Mouse (Mus musculus): Measurements from ENCODE around the gene Exosc2. TPM values are rescaled to one million over a fixed set of nuclear protein-coding genes. Genes with fewer than 3 reads are reported as not detected.

Exosc2 gene
- total RNA-seq, 1 experiment from 2014 or later, result 85.4 TPM

- ATAC-seq (replicated peaks in 1 of 2; ENCODE audit: insufficient read depth in 1 of 2, low FRiP score in 2 of 2, low TSS enrichment in 1 of 2, low read depth in 1 of 2, poor library complexity in 2 of 2, severe bottlenecking in 2 of 2), result no peak
These were observed 43.3 kb downstream of the Exosc2 start for GRCm38 (mm10) chr2:31713813-31714212.

DNA sequence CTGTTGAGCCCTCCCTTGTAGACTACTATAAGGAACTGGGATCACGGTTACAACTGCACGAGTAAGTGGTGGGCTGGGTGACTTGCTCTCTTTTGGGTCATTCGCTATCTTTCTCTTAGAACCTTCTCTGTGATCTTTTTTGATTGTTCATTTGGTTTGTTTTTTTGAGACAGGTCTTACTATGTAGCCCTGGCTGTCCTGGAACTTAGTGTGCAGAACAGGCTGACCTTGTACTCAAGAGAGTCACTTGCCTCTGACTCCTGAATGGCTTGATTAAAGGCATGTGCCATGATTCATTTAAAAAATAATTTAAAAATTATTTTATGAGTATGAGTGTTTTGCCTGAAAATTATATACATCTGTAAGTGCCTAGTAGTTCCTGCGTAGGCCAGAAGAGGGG, 44.3 kb downstream of the Exosc2 start:
- ATAC-seq (replicated peaks in 1 of 2; ENCODE audit: insufficient read depth in 1 of 2, low FRiP score in 2 of 2, low TSS enrichment in 1 of 2, low read depth in 1 of 2, poor library complexity in 2 of 2, severe bottlenecking in 2 of 2), result no peak

GRCm38 (mm10) chr2:31715985-31716384, 45.5 kb downstream of the Exosc2 start:
- no peak for ATAC-seq (replicated peaks in 1 of 2; ENCODE audit: insufficient read depth in 1 of 2, low FRiP score in 2 of 2, low TSS enrichment in 1 of 2, low read depth in 1 of 2, poor library complexity in 2 of 2, severe bottlenecking in 2 of 2)

DNA sequence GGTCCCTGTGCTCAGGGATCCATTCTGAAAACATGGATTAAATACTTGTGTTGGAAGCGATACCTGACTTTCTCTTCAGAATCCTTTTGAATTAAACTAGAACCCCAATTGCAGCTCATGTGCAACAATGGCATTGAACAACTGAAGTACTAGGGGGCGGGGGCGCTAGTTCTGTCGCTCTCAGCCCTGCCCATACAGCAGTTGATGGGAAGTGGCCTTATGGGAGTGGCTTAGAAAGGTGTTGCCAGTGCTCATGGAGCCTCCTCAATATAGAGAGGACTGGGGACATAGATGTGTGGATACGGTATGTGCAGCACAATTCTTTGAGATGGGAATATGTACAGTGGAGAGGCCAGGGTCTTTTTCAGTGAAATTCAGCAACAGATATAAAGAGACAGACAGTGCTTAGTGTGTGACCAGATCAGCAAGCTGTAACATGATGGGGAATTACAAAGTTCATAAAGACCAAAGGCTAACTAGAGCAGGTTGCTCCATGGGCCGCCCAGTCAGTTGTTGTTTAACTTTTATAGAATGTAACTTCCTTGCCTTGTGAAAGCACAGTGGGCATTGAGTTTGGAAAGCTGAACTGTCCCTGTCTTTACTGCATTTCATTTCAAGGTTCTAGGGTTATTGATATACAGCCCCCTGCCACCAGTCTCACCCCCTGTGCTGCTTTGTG, 48.8 kb downstream of the Exosc2 start:
- no peak for ATAC-seq (replicated peaks in 1 of 2; ENCODE audit: insufficient read depth in 1 of 2, low FRiP score in 2 of 2, low TSS enrichment in 1 of 2, low read depth in 1 of 2, poor library complexity in 2 of 2, severe bottlenecking in 2 of 2)

GRCm38 (mm10) chr2:31719944-31720343, 49.4 kb downstream of the Exosc2 start:
- no peak for ATAC-seq (replicated peaks in 1 of 2; ENCODE audit: insufficient read depth in 1 of 2, low FRiP score in 2 of 2, low TSS enrichment in 1 of 2, low read depth in 1 of 2, poor library complexity in 2 of 2, severe bottlenecking in 2 of 2)

DNA sequence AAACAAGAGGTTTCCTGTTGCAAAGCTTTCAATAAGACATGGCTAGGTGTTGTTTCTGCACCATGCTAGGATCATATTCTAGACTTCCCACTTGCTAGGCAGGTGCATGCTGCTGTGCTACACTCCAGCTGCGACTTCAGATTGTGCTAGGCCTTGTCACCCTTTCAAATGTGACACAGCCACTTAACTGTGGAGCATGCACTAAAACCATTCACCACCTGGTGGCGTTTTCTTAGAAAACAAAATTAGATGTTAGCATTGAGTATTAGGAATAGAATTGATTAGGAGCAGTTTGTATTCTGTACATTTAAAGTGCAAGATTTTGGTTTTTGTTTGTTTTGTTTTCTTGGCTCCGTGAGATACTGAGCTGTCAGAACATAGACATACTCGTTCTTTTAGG, 50.3 kb downstream of the Exosc2 start:
- ATAC-seq (replicated peaks in 1 of 2; ENCODE audit: insufficient read depth in 1 of 2, low FRiP score in 2 of 2, low TSS enrichment in 1 of 2, low read depth in 1 of 2, poor library complexity in 2 of 2, severe bottlenecking in 2 of 2), result no peak

- no peak for ATAC-seq (replicated peaks in 1 of 2; ENCODE audit: insufficient read depth in 1 of 2, low FRiP score in 2 of 2, low TSS enrichment in 1 of 2, low read depth in 1 of 2, poor library complexity in 2 of 2, severe bottlenecking in 2 of 2)
These were observed 54.4 kb downstream of the Exosc2 start for GRCm38 (mm10) chr2:31724730-31725490.

DNA sequence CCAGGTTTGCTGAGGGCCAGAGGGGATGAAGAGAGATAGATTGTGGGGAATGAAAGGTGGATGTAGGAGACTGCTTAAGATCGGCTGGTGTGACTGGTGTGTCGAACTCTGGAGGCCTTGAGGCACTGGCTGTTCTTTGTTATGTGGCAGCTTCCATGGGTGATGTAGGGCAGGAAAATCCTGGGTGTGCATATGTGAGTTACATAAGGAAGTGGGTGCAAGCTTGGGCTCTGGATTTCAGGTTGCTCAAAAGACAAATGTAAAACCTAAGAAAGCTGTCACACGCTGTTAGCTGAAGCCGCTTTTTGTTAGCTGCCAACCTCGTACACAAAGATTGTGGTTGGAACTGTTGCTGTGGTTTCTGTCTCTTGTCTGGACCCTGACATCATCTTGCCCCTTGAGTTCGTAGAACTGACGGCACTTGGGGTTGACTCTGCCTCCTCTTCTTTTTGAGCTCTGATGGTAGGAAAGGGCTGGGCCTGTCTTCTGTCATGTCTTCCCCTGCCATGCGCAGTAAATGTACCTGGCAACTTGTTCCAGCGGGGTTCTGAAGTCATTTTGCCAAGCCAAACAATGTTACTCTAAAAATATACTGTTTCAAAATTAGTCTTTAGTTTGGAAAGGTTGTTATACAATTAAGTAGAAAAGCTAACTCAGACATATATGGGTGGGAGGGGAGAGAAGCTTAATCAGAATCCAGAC, 57.2 kb downstream of the Exosc2 start:
- no peak for ATAC-seq (replicated peaks in 1 of 2; ENCODE audit: insufficient read depth in 1 of 2, low FRiP score in 2 of 2, low TSS enrichment in 1 of 2, low read depth in 1 of 2, poor library complexity in 2 of 2, severe bottlenecking in 2 of 2)

DNA sequence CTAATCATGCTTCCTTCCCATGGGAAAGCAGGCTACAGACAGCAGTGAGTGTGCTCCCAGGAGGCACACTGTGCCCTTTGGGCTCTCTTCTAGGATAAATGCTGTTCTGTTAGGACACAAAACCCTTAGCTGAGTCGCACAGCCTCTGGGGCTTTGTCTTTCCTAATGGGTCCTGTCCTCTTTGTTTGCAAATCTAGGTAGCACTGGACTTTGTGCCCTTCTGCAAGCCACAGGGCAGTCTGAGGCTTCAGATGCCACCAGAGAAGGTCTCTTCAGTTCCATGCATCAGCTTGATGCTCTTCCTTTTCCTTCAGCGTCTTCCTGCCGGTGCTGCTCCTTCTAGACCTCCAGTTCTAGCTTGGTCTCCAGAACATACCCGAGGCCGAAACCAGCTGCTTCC, 60.1 kb downstream of the Exosc2 start:
- ATAC-seq (replicated peaks in 1 of 2; ENCODE audit: insufficient read depth in 1 of 2, low FRiP score in 2 of 2, low TSS enrichment in 1 of 2, low read depth in 1 of 2, poor library complexity in 2 of 2, severe bottlenecking in 2 of 2), result no peak

Other genes starting within 250 kb of the Exosc2 start
- gene Ass1, start 200.5 kb upstream of the Exosc2 start, total RNA-seq (2017), result 47.6 and 63.3 TPM in 2 replicates
- 32.0 and 36.3 TPM in 2 replicates for gene Fubp3, start 98.1 kb upstream of the Exosc2 start, total RNA-seq (2017)
- not detected in 2 replicates for gene Prdm12, start 30.7 kb upstream of the Exosc2 start, total RNA-seq (2017)
- gene Abl1, start 17.7 kb downstream of the Exosc2 start, total RNA-seq (2017), result 35.4 and 41.1 TPM in 2 replicates
- not detected in 2 replicates for gene Qrfp, start 139.9 kb downstream of the Exosc2 start, total RNA-seq (2017)
- gene Fibcd1, start 175.3 kb downstream of the Exosc2 start, total RNA-seq (2017), result not detected in 2 replicates
- gene Lamc3, start 216.6 kb downstream of the Exosc2 start, total RNA-seq (2017), result not detected in 2 replicates

Data from hematopoietic stem cell, adult 5-6 weeks (primary cell).